Mouse (Mus musculus) neutrophil, adult 5-6 weeks (primary cell): ENCODE measurements around the gene Gtf2a1l. TPM values are rescaled to one million over a fixed set of nuclear protein-coding genes. Genes with fewer than 3 reads are reported as not detected.

Source experiments
- ATAC-seq: fragments of 151-379, 151-347 bp; 2 replicates; pipeline ENCODE4 v1.8.0; 2017; ENCODE audit warnings: mild to moderate bottlenecking, moderate TSS enrichment; ENCODE audit not compliant: insufficient number of reproducible peaks, poor library complexity, low FRiP score, severe bottlenecking; ENCODE audit errors: extremely low read depth
- total RNA-seq: library from RNA; stranded (forward); fragments of 200-1000 nt; gene quantifications from 2 replicates; pipeline ENCODE4 v1.2.3, GENCODE M21; 2017

Gtf2a1l gene
- total RNA-seq, result 1.0 TPM in 1 of 2 replicates, not detected in the other

GRCm38 (mm10) chr17:88668452-88668851, at the start of gene Gtf2a1l:
Gene Gtf2a1l, plus strand, starts transcription at chr17:88668660.
- peak; percentile 36; the same call in 1 of the 2 replicates for ATAC-seq

DNA sequence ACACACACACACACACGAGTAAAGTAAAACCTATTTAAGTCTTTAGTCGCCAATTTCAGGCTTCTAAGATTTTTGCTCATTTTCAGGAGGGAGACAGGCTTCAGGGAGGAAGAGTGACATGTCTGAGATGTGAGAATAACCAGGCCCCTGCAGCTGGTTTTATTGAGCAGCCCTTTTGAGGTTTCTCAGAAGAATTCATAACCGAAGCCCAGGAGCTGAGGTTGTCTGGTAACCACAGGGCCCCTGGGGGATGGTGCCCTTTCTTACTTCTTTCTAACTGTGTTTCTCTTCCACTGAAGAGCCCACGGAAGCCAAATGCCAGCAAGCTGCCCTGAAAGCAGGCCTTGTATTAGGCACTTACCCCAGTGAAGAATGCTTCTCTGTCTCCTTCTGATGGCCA, 47.5 kb upstream of the Gtf2a1l start:
- ATAC-seq, result no peak

GRCm38 (mm10) chr17:88621374-88621773, 47.1 kb upstream of the Gtf2a1l start:
- ATAC-seq, result no peak

DNA sequence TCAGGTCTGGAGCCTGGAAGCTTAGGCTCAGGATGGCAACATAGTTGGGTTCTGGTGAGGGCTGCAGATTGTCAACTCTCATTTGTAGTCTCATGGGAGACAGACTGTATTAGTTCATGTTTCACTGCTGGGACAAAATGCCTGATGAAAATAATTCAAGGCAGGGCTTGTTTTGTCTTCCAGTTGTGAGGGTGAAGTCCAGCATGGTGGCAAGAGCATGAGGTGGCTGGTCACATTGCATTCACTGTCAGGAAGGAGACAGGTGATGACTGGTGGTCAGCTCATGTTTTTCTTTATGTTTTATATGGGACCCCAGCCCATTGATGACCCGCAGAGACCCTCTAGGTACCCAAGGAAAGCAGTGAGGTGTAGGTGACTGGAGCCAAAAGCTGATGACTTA, 45.7 kb upstream of the Gtf2a1l start:
- ATAC-seq, result no peak

DNA sequence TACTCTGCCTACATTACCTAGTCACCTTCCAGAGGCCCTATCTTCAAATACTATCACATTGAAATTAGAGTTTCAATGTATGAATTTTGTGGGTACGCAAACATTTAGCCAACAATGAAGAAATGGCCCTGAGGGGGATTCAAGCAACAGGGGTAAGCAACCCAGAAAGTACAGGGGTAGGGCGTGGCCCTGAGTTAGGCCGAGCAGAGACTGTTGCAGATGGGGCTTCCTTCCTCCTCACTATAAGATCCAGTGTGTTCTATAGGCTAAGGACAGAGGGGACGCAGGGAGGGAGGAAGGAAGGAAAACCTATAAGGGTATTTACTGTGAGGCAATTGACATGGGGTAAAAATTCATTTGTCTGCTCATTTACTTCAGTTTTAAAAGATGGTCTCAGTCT, 44.1 kb upstream of the Gtf2a1l start:
- ATAC-seq, result no peak

DNA sequence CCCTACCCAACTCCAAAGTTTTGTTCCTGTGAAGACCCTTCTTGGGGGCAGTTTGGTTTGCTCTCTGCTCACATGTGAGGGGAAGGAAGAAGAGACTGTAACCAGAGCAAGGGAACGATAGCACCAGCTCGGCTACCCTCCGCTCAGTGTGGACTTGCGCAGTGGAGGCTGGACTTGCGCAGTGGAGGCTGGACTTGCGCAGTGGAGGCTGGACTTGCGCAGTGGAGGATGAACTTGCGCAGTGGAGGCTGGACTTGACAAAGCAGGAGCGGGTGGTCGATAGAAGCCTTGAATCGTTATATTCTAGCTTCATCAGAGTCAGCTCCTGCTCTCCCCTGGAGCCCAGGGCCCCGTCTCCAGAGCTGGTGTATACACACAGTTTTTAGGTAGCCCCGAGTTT, 43.1 kb upstream of the Gtf2a1l start:
- ATAC-seq, result no peak

GRCm38 (mm10) chr17:88625931-88626330, 42.5 kb upstream of the Gtf2a1l start:
- ATAC-seq, result no peak

GRCm38 (mm10) chr17:88626347-88626811, 42.1 kb upstream of the Gtf2a1l start:
- ATAC-seq, result no peak

DNA sequence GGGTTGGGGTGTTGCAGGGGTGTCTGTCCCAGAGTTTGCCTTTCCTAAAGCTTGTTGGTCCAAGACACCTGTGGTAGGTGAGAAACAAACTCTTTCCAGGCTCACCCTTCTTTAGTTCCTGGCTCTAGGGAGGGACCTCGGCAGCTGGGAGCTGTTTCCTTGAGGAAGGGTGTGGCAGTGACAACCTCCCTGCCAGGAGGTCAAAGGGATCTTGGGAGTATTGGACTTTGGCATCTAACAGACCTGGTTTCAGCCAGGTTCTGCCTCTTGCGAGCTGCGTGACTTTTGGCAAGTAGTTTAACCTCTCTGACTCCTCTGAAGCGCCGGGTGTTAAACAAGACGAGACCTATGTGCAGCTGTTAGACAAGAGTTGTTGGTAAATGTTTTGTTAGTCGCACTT, 41.3 kb upstream of the Gtf2a1l start:
- ATAC-seq, result no peak

DNA sequence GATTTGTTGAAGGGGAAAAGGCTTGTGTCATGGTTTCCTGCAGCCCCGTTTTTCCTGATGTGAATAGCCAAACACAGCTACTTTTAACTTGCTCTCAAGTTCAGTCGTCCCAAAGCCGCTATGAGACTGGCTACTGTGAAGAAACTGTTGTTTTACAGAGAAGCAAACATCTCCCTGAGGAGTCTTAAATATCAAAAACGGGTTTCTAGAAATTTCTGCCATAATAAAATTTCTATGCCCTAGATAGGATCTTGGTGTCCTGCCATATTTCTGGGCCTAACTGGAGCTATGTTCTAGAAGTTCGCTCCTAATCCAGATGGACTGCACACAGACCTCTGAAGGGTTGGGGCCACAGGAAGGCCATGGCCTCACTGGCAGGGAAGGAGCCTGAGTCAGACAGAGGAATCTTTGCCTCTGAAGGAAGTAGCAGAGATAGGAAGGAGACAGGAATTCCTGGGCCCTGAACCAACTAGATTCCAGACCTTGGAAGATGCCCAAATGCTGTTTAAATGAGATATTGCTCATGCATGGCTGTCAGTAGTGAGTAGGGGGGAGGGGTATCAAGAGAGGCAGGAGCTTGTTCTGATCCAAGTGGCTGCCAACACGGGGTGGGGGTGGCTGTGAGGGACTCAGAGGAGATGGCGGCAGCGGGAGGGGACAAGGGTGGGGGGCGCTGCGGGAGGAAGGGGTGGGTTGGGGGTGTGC, 39.6 kb upstream of the Gtf2a1l start:
- ATAC-seq, result no peak

GRCm38 (mm10) chr17:88629381-88629759, 39.1 kb upstream of the Gtf2a1l start:
- ATAC-seq, result no peak

GRCm38 (mm10) chr17:88629931-88630553, 38.4 kb upstream of the Gtf2a1l start:
- no peak for ATAC-seq

DNA sequence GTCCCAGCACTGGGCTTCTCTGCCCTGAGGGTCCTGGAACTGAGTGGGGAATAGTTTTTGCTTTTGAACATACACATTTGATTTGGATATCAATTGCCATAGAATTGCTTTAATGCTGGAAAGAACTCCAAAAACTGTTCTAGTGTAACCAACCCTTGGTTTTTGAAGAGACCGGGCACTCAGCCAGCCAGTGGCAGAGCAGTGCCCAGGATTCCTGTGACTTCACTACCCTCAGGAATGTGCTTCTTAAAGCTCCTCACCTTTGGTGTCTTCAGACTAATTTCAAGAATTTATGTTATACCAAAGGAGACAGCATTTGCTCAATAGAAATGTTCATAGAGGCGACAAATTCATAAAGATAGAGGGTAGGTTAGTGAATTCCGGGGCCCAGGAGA, 37.9 kb upstream of the Gtf2a1l start:
- ATAC-seq, result no peak

DNA sequence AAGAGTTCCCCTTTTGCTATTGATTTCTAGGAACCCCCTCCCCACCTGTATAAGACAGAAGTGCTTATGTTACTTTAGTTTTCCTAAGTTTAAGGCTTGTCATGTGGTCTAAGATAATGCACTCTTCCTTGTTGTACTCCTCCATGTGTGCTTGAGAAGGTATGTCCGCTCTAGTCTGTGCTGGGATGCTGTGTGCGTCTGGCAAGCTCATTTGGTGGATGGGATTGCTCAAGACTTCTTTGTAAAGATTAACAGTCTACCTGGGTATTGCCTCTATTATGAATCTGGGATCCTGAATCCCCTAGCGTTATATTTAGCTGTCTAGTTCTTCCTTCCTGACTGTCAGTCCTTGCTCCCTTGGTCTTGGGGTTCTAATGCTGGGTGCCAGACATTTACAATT, 35.8 kb upstream of the Gtf2a1l start:
- no peak for ATAC-seq

DNA sequence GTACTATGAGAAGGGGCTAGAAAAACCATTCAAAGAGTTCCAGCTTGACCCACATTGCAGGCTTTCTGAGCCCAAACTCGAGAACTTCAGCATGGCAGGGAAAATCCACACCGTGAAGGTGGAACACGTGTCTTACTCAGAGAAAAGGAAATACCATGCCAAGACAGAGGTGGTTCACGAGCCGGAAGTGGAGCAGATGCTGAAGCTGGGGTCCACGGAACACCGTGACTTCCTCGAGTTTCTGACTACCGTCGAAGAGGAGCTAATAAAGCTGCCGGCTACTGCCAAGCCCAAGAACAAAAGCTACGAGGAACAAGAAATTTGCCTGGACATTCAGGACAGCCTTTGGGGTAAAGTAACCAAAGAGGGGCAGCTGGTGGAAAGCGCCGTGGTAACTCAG, 32.4 kb upstream of the Gtf2a1l start:
- no peak for ATAC-seq

DNA sequence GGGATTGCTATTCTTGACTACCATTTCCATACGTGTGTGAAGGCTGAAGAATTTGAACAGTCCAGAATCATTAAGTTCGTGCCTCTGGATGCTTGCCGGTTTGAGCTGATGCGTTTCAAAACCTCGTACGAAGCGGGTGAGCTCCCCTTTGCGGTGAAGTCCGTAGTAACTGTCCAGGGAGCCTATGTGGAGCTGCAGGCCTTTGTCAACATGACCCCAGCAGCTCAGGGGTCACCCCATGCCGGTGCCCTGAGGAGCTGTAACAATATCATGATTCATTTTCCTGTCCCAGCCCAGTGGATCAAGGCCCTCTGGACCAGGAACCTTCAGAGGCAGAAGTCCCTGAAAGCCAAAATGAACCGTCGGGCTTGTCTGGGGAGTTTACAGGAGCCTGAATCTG, 31.9 kb upstream of the Gtf2a1l start:
- no peak for ATAC-seq

DNA sequence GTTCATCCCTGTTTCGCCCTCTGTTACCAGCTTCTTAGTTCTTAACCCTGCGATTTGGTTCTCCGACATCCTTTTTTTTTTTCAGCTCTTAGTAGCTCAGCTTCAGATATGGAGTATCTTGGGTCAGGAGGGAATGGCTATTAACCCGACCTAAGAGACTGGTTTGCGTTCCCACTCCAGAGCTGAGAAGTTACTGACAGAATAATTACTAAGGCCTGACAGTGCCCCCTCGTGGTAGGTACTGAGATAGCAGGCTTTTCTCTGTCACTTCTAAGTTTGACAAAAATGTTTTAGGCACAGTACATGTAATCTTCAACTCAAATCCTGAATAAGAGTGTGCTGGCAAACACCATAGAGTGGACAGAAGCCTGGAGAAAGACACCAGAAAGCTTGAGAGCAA, 27.4 kb upstream of the Gtf2a1l start:
- ATAC-seq, result peak; percentile 63; the same call in 1 of the 2 replicates

DNA sequence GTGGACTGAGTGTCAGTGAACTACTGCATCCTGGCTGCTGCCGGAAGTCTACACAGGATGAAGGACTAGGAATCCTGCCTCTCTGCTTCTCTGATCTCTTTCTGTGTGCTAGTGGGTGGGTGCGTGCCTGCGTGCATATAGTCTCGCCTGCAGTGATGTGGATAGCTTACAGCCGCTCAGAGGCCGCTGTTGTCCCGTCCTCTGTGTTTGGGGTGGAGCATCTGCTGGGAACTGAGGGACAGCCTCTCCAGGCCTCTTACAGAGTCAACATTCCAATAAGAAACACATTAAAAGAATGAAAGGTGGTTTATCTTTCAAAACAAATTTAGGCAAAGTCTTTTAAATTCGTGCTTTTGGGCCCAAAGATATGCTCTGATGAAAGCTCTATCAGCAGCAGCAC, 26.6 kb upstream of the Gtf2a1l start:
- no peak for ATAC-seq

DNA sequence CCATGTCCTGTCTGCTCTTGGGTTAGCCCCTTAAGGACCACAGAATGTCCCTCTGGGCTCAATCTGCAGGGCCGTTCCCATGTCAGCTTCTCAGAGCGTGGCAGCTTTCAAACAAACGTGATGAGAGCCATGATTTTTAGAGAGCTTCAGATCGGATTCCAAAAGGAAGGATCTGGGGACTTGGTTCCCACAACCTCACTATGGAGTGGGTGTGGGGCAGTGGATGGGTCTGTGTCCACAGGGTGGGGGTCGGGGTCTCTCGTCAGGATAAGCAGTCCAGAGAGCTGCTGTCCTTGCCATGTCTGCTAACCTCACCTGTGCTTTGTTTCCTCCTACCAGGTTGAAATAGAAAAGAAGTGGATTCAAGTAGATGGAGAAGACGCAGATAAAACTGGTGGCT, 23.6 kb upstream of the Gtf2a1l start:
- ATAC-seq, result no peak

DNA sequence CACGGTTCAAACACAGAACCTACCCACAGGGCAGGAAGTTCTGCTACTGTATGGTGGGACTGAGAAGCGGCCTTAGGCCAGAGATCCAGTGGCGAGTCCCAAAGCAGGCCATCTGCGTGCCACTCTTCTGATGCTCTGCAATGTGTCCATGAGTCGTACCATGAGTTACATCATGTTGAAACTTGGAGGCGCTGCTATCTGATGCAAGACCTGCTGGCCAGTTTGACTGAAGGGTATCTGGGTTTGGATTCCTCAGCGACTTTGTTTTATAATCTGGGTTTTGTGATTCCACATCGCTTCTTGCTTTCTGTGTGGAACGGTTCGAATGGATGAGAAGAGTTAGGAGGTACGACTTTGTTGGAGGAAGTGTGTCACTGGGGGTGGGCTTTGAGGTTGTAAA, 23.2 kb upstream of the Gtf2a1l start:
- no peak for ATAC-seq

DNA sequence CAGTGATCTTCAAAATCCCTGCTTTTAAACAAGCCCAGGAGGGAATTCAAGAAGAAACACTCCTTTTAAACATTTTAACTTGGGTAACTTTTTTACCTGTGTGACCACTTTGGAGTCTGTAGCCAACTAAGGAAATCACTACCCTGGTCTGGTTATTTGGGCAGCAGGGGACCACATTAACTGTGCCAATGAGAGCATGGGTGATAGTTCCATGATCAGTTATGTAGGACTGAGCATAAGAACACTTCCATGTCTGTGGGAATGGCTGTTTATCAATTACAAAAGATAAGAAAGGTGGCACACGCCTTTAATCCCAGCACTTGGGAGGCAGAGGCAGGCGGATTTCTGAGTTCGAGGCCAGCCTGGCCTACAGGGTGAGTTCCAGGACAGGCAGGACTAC, 21.3 kb upstream of the Gtf2a1l start:
- ATAC-seq, result no peak
